Mouse (Mus musculus): ENCODE measurements around the gene Gm49318.

Gene Gm49318

DNA sequence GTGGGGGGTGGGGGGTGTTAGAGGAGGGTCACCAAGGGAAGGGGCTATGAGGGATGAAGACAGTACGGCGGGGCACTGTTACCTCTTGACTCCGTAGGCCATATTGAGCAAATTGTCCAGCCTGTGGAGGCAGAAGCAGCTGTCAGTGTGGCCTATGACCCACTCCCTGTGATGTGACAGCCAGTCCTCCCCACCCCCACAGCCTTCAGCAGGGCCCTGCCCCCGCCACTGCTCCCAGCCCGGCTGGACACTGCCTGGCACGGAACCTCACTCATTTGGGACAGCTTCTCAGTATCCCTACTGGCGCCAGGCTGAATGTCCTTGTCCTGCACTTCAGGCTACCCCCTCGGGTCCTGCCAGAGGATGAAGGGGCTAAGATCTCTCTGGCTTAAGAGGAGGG lies 46.5 kb downstream of the Gm49318 start:
- DNase-seq: peak; percentile 26

DNA sequence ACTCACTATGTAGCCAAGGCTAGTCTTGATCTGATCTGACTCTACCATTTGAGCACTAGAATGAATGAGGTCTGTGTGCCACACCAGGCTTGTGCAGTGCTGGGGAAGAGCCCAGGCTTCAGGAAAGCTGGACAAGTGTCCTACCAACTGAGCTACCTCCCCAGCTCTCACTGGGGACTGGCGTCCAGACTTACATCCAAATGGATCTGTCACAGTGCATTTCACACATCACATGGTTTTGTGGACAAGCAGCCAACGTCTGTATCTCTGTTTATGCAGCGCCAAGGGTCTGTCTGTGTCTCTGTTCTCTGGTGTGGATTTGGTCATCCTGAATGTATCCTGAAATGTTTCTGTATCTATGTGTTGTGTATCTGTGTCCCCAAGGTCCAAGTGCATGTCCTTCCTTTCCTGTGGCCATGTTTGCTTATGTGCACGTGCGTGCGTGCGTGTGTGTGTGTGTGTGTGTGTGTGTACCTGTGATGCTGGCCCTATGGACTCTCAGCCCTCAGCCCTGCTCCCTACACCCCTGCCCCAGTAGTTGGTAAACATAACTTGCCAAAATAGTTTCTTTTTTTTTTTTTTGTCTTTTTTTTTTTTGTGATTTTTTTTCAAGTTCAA lies 53.7 kb downstream of the Gm49318 start:
- DNase-seq: no peak

DNA sequence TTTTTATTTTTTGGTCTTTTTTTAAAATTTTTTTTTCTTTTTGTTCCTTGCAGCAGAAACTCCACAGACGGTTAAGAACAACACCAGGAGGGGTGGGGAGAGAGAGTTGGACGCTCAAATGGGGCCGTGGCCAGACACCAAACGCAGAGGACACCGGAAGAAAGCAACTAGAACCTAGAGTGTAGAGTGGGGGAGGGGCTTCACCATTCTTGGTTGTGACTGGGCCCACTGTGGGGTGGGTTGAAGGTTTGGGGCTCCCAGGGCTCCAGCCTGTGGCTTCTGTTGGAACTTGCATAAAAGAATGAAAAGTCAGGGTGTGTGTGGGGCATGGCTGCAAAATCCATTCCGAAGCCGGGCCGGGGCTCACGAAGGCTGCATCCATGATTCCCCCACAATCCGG lies 54.8 kb downstream of the Gm49318 start:
- no peak for DNase-seq

DNA sequence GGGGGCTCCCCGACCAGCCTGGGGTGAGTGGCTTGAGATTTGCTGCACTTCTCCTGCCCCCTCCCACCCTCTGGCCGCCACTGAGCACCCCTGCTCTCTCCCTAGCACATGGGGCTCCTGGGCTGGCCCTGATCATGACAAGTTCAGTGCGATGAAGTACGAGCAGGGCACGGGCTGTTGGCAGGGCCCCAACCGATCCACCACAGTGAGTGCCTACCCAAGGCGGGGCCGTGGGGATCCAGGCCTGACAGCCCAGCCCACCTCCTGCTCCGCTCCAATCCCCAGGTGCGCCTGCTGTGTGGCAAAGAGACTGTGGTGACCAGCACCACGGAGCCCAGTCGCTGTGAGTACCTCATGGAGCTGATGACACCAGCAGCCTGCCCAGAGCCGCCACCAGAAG lies 58.3 kb downstream of the Gm49318 start:
- no peak for DNase-seq

DNA sequence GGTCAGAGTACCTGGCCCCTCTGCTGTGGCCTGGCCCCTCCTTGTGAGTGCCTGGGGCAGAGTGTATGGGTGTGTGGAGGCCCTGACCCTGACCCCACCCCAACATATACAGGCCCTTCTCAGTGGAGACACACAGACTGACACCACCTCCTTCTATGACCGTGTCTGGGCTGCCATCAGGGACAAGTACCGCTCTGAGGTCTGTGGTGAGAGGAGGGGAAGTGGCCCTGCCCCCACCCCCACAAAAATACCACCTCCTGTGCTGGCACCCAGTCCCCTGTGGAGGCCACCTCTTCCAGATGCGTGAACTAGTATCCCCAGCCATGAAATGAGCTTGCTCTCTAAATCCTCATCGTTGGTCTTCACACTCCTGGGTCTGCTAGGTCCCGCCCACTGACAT lies 60.0 kb downstream of the Gm49318 start:
- no peak for DNase-seq

DNA sequence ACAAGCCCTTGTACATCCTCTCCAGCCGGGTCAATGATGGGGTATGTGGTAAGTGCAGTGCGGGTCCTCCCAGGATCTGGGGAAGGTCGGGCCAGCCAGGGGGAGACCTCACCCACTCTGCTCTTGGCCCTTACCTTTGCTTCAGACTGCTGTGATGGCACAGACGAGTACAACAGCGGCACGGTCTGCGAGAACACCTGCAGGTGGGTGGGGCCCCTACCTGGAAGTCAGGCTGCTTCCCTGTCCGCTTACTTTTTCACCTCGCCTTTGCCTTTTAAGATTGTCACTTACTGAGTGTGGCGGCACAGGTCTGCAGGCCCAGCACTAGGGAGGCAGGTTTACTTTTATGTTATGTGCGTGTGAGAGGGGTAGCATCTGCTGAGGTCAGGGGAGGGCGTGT lies 66.5 kb downstream of the Gm49318 start:
- DNase-seq: no peak

DNA sequence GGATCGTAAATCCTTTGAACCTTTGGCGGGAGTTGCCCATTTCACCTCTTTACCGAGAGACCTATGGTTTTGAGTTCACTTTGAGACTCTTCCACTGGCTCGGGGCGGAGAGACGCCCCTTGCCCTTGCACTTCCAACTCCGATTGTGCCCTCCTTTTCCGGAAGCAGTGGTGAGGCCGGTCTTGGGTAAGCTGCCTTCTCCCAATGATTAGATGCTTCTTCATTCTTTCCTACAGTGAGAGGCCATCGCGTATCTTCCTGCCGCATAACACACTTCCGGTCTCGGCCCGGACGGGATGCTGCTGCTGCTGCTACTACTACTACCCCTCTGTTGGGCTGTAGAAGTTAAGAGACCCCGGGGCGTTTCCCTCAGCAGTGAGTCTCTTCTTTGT lies 67.9 kb downstream of the Gm49318 start:
- DNase-seq: peak; percentile 57

DNA sequence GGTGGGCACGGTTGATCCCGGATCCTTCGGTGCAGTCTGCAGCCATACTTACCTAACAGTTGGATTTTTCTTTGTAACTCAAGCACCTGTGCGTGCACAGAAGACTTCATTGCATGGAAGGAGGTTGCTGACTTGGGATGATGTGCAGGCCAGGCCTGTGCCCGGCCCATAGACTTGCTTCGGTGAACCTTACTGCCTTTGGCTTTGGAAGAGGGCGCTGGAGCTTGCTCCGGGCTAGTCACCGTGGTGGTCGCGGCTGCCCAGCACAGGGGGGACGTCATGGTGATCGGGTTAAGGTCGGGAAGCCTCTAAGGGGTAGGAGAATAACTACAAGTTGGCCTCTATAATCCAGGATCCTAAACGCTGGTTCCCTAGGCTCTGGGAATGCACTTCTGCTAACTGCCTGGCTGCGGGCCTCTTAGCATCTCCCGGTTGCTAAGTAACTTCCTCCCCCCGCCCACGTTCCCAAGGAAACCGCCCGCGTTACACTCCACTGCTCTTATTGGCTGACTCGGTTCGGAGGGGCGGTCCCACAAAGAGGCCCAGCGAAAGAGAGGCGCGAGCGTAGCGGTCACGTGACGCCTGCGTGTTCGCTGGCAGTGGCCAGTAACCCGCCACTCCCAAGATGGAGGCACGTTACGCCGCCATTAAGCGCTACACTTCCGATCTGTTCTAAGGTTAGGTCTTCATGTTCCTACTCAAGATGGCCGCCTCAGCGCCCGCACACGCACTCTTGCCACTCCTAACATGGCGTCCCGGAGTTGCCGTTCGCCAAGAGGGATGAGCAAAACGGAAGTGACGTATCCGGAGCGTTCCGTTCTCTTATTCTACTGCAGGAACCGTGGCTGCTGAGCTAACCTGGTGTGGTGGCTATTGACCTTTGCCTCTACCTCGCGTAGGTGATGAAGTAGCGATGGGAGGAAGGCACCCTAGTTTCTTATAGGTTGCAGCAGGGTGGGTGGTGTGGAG lies 68.6 kb downstream of the Gm49318 start, which contains the start of the genes Ccdc151 and Prkcsh:
Gene Ccdc151 (minus strand): TSS at position 441 of the 969 bp plus-strand sequence.
Gene Prkcsh (plus strand): TSS at position 613 of the 969 bp plus-strand sequence.
- peak; percentile 99 for DNase-seq

DNA sequence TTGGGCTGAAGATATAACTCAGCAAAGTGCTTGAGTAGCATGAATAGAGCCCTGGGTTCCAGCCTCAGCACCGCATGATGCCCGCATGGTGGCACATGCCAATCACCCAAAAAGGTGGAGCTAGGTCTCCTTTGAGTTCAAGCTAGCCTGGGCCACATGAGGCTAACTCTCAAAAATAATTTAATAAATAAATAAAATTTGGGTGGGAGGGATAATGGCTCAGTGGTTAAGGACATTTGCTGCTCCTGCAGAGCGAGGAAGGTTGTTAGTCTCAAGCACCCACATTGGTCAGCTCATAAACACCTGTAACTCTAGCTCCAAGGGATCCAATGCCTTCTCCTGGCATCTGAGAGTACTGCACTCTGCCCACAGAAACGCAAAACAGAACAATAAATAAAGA lies 69.4 kb downstream of the Gm49318 start:
- DNase-seq: no peak

DNA sequence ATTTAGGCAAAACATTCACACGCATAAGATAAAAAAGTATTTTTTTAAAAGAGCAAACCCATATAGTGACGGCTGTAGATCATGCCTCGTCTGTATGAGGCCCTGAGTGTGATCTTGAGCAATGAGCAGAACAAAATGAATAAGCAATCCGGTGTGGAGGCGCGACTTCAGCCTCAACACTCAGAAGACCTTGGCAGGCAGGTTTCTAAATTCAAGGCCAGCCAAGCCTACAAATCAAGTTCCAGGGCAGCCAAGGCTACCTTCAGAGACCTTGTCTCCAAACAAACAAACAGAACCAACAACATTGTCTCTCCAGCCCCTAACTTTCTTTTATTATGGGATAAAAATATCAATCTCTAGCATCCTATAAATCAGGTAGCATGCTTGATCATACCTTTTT lies 70.8 kb downstream of the Gm49318 start:
- DNase-seq: no peak

DNA sequence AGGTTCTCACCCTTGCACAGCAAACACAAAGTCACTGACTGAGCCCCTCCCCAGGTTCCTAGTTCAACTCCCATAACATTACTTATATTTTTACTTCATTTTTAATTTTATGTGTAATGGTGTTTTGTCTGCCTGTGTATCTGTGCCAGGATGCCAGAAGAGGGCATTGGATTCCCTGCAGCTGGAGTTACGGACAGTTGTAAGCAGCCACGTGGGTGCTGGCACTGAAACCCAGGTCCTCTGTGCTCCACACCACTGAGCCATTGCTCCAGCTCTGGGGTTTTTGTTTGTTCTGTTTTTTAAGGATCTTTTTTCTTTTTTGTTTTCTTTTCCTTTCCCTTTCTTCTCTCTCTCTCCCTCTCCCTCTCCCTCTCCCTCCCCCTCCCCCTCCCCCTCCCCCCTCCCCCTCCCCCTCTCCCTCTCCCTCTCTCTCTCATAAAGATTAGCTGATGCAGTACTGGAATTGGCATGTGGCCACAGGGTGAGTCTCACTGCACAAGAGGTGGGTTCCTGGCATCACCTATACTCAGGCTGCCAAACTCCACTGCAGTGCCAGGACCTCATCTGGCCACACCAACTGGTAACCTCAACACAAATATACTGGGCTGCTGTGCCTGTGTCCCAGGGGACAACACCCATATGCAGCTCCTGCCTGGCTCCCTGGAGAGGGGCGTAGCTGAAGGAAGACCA lies 74.7 kb downstream of the Gm49318 start:
- DNase-seq: no peak

DNA sequence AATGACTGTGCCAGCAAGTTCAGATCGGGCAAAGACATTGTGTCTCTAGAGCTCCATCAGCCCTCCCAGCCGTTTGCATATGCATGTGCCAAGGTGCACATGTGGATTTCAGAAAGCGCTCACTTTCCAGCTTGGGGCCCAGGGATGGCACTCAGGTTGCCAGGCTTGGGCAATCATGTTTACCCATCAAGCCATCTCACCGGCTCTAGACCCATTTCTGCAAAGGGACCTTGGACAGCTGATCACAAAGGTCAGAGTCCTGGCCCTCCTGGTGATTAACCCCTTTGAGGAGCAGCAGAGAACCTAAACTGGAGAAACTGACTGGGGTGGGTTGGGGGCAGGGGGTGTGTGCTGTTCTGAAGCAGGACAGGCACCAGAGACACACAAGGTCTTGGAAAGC lies 78.8 kb downstream of the Gm49318 start:
- no peak for DNase-seq

DNA sequence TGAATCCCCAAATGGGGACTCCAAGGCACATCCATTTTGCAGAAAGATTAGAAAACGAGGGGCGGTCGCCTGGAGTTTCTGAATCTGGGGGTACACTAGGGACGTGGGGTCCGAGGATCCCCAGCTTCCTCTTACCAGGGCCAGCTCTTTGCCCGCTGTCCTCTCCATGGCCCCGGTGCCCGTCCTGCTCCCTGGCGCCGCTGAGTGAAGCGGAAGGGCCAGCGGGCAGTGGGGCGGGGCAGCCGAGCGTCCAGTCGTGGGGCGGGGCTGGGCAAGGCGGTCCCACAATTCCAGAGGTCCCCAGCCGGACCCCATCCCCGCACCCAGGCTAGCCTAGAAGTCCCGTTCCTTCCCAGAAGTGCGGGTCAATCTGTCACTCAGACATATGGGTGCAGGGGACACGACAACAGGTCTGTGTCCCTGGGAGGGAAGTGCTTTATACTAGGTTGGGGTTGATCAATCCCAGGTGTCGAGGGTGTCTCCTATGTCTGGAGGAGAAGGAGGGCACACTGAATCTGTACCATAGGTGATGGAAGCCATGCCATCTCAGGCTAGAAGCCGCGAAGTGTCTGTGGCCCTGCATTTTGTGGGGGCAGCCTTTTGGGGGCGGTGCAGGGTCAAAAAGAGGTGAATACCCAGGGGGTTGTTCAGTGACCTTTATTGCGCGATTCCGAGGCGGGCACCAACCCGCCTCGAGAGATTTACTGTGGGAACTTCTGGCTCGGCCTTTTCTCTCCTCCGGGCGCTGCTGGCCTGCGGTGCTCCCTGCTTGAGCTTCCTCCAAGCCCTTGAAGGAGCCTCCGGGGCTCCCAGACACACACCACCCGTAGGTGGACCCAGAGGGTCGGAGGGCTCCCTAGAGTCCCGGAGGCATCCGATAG lies 81.6 kb downstream of the Gm49318 start, which contains the start of gene Rgl3:
Gene Rgl3 (minus strand): TSS at position 217 of the 881 bp plus-strand sequence.
- DNase-seq: no peak

DNA sequence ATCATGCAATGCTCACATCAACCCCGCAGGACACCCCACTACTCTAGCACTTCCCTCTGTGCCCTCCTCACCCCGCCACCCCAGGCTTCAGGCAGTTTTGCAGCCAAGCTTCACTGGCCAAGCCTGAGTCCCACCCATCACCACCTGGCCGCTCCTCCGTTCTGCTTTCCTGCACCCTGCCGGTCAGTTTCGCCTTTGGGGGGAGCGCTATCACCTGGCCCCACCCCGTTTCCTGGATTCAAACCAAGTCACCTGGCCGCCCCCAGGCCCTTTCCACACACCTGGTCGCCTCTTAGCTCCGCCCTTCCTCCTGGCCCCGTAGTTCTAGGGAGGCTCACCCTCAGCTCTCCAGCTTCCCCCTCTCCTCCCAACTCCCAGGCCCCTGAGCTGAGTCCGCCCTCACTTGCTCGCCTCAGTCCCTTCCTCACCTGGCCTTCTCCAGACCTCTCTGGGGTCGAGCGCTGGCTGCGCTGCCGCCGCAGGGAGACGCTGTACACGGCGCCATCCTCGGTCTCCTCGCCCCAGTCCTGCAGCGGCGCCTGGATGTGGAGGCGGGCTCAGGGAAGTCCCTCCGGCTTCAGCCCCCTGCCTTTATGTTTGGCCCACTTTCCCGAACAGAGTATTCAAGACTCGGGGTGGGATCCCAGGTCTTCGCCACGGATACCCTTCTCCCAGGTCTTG lies 82.5 kb downstream of the Gm49318 start:
- no peak for DNase-seq

DNA sequence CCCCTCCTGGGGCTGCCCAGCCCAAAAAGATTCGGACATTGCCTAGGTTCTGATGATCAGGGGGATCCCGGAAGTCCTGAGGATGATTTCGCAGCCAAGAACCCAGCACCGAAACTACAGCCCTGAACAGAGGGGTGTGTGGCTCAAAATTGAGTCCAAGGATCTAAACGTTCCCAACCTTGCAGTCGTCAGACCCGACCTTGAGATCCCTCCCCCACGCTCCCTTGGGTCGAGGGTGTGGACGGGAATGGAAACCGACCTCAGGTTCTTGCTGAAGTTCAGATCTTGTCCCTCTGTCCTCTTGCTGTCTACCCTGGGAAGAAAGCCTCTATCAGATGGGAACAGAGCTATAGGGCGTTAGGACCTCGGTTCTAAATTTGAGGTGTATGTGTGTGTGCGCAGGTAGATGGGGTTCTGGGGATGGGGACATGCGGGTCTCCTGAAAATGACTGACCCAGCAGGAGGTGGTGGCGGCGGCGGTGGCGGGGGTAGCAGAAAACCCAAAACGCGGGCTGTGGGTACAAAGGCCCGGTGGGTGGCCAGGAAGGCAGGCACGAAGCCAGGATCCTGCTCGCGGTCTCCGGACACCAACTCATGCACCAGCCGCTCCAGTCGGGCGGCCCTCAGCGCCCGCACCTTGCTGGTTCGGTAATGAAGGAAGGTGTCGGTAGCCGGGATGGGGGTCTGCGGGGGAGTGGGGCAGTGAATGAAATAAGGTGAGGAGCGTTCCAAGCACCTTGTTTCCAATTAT lies 83.3 kb downstream of the Gm49318 start:
- no peak for DNase-seq

All from liver (tissue).